Mouse (Mus musculus) layer of hippocampus, postnatal 10 days (tissue): ENCODE measurements around the gene Cplx3. TPM values are rescaled to one million over a fixed set of nuclear protein-coding genes. Genes with fewer than 3 reads are reported as not detected.

Experiments used
- DNase-seq, 2 experiments: peaks; one replicate each; pipeline ENCODE4 v3.0.0; 2021; ENCODE audit warnings: low spot score in 2 of 2
- long read RNA-seq: library from polyadenylated mRNA; stranded (forward); transcript quantifications from one replicate; pipeline ENCODE4 v2.0.0, GENCODE M21; 2023
- total RNA-seq, 2 experiments: library from RNA; stranded (reverse); gene quantifications; 2 replicates each; pipeline ENCODE4 v1.2.3; 2021

Gene Cplx3
- 1 to 10 TPM; 1.9 to 2.6 TPM for total RNA-seq
- long read RNA-seq, partial matches to known transcripts: 0 of 4 reads
- long read RNA-seq, other reads (novel, unspliced or antisense): 1 of 4 reads

DNA sequence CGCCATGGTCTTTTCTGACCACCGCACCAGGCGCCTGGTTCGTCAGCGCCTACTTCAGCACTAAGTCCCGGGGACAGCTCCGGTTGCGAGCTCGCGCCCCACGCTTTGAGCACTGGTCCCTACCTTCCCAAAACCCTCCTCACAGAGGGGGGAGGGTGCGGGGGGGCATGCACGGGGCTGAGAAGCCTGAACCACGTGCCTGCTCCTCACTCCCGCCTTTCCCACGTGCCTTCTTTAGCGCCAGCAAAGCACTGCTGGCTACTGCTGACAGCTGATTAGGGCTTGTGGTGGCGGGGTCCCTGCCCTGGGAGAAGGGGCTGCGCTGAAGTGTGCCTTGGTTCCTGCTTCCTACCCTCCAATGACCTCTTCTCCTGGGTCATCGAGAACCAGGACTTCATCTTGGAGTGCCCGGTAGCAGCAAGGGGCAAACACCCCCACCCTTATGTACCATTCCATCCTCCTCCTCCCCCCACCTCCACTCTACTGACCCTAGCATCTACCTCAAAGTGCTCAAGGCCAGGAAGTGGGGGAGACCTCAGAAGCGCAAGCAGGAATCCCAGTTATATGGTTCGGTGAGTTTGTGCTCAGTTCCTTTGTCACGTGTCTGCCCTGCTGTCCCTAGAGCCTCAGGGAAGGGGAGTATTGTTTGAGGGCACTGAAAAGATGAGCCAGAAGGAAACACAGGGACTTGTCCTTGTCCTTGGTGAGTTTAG, at the start of gene Cplx3:
TSS of gene Cplx3 (minus strand) at position 143 of the 713 bp plus-strand sequence.
- peak; percentile 46 to 55 for DNase-seq

DNA sequence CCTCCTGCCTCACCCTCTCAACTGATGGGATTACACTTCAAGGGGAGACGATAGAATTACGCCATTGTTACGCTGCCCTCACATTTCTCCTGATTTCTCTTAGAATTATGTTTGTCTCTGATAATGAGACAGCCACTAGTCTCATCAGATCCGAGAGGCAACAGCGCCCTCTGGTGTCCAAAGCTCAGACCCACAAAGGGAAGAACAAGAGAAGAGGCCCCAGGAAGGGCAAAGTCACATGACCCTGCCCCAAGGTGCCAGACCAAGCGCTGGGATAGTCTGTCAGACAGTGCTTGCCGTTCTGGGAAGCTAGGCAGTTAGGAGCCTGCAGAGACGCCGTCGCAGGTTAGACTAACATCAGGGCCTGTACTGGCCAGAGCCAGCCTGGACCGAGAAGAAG, 49.7 kb upstream of the Cplx3 start:
- peak; percentile 98 to 99 for DNase-seq

DNA sequence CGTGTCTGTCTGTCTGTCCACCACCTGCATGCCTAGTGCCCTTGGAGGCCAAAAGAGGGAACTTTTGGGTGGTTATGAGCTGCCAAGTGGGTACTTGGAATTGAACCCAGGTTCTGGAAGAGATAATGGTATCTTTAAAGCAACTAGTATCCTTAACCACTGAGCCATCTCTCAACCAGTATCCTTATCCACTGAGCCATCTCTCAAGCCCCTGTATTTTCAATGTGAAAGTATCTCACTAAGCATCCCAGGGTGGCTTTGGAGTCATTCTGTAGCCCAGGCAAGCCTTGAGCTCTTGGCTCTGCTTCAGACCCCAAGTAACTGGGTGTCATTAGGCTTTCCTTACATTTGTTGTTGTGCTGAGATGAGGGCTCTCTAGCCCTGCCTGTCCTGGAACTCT, 48.9 kb upstream of the Cplx3 start:
- no peak for DNase-seq

DNA sequence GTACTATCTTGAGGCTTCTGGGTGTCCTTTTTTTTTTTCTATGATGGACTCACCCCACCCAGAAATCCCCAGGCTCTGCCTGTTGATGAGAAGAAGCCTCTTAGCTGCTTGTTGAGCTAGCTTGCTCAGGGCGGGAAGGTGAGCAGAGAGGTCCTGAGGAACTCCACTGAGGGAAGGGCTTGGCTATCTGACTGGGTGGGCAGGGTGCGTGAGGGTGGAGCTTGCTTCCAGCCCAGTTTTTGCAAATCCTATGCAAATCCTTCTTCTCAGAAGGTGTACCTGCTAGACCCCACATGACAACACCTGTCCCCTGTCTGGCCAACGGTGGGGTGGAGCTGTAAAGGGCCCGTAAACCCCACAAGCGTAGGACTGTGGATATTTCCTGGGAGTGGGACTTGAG, 47.2 kb upstream of the Cplx3 start, which contains the start of gene Csk:
TSS of gene Csk (minus strand) at position 349 of the 400 bp plus-strand sequence.
- no peak for DNase-seq

DNA sequence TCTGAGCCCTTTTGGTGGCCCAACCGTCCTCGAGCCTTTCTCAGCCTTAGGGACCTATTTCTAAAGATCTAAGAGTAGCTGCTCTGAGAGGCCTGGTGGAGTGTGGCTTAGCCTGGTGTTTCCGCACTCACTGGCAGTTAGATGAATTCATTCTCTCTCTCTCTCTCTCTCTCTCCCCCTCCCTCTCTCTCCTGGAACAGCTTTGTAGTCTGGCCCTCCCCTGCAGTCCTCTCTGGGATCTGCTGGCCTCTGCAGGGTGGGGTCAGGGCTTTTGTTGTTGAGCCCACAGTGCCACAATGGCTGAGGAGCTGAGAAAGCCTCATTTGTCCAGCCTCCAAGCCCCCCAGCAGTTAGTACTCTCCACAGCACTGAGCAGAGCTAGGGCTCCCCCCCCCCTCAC, 46.8 kb upstream of the Cplx3 start:
- DNase-seq: no peak

DNA sequence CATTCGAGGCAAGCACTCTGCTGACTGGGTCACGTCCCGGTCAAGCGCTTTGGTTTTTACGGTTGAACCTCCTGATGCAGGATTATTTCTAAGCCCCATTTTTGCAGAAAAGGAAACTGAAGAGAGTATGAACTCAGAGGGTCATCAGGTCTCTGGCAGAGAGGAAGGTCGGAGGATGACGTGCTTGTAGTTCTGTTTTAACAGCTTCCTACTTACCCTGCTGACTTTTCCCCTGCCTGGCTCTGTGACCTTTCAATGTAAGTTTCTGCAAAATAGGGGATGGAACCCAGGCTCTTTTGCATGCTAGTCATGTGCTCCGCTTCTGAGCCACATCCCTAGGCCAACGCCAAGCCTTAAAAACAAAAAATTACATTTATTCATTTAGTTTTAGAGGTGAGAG, 46.3 kb upstream of the Cplx3 start:
- no peak for DNase-seq

DNA sequence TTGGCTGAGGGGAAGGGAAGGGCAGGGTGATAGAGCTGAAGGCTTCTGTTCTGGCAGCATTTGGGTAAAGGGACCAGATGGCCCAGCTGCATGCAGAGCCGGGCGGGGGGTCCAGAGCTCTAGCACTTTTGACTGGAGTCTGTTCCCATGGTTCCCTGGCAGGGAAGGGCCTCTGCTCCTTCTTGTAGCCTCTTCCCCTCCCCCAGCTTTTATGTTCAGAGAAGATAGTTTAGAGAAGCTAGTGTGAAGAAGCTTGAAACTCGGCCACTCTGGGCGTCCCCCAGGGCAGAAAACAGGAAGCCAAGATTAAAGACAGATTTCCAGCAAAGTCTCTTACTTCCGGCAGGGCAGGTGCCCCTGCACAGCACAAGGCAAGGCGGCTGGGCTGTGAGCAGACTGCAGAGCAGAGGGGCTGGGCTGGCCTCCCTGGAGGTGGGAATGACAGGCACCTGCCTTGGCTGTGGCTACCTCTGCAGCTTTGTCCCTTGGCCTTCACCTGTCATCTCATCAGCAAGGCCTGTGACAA, 44.8 kb upstream of the Cplx3 start:
- no peak for DNase-seq

DNA sequence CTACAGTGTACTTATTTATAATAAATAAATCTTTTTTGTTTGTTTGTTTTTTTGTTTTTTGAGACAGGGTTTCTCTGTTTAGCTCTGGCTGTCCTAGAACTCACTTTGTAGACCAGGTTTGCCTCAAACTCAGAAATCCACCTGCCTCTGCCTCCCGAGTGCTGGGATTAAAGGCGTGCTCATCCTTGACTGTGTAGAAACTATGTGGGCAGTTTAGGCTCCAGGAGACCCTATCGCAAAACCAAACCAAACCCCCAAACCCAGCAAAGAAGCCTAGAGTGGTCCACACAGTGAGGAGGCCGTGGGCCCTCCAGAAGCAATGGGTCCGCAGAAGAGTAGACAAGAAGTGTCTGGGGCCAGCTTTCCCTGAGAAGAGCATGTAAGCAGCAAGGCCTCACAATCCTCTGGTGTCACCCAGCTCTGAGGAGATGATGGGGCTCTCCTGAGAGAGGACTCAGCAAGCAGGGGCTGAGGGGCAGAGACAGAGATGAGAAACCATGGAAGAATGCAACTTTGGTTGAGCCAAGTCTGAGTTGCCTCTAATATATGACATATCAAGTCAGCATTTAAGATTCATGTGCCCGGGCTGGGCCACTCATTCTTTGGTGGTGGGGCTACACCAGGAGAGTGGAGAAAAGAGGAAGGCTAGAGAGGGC, 44.2 kb upstream of the Cplx3 start:
- no peak for DNase-seq

DNA sequence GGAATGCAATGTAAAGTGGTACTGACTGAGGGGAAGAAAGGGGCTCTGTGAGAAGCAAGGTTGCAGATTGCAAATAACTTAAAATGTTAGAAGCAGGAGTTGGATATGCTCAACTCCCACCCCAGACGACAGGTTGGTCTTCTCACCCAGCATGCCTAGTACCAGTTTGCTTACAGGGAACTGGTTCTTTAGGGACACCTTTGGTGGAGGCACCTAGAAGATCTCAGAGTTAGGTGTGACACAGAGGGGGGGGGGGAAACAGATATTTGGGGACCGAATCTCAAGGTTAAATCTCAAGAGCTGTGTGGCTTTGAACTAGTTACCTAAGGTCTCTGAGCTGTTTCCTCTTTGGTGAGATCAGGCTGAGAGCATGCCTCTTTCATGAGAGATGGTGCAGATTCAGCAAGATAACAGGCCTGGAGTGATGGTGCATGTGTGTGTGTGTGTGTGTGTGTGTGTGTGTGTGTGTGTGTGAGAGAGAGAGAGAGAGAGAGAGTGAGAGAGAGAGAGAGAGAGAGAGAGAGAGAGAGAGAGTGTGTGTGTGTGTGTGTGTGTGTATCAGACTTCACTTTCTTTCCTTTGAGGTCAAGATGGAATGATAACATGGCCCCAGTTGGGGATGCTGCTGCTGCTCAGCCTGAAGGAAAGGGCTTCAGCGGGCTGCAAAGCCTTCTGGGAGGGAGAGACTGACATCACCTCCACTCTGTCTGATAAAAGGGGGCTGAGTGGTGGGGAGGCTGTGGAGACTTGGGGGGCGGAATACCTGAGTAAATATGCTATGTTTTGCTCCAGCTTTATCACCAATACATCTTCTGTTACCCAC, 41.4 kb upstream of the Cplx3 start:
- DNase-seq: no peak

DNA sequence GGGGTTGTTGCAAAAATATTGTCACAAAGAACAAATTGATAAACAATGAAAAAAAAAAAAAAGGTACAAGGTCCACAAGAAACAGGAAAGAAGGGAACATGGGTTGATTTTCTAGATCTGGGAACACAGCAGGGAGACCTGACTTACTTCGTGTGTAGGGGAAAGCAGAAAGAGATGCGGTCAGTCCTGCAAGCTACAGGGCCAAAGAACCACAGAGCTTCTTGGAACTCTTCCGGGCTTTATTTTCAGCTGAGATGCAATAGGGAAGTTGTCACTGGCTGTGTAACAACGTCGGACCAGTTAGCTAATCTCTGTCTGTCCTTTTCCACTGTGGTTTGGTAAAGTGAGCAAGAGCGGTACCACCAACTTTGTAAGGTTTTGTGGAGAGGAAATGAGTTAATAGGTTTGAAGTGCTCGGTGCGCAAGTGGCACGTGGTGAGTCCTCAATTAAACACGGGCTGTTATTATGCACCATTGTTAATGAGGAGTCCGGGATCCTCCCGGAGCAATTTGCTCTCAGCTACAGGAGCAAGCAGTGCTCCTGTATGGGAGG, 40.5 kb upstream of the Cplx3 start:
- no peak for DNase-seq

DNA sequence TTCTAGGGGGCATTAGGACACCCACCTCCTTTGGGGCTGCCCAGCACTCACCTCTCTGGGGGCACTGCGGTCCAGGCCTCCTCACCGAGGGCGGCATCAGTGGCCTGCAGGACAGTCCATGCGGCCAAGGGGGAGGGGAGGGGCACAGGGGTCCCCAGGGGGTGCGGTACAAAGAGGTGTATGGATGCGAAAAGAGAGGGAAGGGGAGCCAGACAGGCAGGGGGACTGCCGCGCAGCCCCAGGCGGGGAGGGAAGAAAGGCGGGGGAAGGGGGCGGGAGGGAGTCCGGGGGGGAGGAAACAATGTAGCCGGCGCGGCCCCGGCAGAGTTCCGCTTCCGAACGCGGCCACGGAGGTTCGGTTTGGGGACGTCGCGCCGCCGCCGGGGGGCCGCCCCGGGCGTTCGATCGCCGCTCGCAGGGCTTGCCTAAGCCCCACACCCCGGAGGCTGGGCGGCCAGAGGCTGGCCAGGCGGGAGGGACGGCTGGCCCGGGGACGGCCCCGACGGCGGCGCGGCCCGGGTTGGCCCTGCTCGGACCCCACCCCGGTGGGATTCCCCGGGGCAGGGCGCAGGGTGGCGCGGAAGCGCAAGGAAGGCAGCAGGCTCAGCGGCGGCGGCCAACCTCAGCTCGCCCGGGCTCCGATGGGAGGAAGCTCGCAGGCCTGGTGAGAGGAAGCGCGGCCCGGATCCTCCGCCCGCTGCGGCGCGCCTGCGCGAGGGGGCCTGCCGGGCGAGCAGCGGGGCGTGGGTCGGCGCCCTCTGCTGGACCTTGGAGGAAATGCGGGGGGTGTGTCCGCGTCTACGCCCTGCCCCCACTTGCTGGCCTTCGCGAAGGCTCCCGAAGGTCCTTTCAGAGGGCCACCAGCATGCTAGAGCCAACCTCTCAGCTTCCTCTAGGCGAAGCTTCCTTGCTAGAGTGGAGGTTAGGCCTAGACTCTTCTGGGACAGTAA, 39.1 kb upstream of the Cplx3 start:
- DNase-seq: peak; percentile 95 to 97

DNA sequence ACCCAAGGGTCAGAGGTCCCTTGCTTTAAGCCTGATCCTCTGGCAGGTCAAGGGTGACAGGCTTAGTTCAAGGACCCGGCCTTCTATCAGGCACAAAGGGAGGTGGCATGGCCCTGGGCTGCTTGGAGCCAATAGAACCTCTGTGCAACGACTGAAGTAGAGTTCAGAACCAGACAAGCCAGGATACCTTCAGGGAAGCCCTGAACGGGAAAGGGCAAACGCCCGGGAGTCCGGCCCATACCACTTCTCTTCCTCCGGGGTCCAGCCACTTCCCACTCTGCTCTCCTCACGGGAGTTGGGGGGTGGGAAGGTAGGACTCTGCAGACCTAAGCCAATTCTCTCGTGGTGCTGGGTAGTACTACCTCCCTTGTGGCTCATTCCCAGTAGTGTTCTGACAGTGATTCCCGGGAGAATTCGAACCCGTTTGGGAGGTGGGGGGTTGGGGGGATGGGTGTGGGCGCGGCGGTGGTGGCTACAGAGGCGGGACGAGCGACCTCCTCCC, 38.4 kb upstream of the Cplx3 start:
- no peak for DNase-seq

DNA sequence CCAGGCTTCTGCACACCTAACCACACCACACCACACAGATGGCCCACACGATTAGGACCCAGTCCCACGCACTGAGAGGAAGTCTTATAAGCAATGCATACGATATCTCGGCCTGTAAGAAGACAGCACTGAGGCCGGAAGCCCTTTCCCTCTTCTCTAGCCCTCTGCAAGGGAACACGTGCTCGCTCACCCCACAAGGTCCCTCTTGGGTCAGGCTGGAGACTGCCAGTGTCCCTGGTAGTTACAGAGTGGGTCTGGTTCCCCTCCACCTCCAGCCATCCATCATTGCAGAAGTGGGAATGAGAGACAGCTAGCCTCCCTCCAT, 37.7 kb upstream of the Cplx3 start:
- no peak for DNase-seq

DNA sequence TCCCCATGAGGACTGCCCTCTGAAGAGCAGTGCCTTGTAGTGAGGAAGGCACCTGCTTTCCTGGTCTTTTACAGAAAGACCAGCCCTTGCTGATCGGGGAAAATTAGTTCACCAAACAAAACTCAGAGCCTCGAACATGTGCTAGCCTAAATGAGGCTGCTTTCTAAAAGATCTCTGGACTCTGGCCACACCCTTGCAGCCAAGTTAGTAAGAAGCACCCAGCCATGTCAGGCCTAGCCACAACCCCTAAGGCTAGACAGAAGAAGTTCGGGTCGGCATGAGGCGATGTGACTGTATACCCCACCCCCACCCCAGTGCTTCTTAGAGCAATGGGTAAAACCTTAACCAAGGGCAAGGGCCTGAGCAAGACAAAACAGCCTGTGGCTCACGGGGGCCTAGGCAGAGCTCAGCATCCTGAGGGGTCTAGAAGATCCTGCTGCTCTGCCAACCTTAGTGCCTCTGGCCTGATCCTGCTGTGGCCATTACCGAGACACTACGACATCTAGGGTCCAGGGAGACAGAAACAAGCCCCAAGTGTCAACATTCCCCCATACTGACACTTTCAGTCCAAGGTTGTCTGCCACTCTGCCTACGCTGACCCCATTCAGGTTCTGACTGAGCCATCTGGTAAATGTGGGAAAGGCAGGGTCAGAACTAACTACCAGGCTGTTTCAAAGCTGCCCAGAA, 37.2 kb upstream of the Cplx3 start:
- no peak for DNase-seq

DNA sequence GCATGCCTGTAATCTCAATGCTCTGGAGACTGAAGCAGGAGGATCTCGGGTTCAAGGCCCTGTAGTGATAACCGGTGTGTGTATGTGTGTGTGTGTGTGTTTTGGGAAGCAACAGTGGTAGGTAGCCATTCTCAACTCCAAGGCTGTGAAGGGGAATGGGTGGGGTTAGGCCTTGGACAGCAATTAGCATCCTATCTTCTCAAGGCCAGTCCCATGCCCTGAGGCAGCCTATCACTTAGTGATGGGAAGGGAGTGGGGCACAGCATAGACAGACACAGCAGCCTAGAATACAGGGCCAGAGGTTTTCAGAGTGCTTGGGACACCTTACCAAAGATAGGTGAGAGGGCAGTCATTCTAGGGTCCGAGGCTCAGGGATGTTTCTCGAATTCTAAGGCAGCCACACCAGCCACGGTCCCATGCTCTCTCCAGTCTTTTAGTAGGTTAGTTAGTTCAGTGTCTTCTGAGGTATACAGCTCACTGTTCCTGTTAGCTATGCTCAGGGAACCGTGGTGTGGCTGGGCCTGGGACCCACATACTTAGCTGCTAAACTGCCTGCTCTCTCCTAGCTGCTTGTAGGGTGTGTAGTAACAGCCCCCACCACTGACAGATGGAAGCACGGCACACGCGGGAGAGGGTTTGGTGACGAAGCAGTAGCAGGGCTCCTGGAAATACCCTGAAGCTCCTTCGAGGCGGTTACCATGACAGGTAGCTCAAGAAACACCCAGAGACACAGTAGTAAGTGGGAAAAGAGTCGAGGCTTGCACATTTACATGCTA, 35.9 kb upstream of the Cplx3 start:
- DNase-seq: no peak

DNA sequence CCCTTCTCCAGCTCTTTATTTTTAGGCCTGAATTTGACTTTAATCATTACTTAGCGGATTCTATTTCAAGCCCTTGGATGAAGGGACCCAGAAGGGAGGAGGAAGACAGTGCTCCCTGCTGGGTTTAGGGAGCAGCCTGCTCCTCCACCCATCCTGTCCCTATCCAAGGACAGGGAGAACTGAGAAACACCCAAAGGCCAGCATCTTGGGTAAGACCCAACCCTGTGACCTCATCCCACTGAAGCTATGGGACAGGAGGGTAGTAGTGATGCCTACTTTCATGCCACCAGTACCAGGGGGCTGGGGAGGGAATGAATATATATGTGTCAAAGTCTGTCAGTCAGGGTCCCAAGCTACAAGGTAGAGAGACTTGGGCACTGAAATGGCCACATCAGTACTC, 34.9 kb upstream of the Cplx3 start:
- DNase-seq: no peak

DNA sequence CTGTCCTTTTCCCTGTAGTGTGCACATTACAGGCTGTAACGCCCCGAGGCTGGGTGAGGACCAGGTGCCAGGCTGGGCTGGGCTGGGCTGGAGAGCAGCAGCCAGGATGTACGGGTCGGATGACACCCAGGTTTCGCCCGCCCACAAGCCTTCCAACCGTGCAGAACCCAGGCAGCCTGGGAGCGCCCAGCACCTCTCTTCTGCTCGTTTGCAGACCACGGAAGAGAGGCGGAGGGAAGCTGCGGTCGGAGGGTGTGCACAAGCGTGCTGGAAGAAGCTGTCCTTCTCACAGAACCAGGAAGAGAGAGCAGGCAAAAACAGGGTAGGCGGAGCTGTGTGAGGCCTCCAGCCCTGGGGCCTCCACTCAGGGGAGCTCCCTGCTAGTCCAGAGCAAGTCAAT, 34.3 kb upstream of the Cplx3 start:
- no peak for DNase-seq

DNA sequence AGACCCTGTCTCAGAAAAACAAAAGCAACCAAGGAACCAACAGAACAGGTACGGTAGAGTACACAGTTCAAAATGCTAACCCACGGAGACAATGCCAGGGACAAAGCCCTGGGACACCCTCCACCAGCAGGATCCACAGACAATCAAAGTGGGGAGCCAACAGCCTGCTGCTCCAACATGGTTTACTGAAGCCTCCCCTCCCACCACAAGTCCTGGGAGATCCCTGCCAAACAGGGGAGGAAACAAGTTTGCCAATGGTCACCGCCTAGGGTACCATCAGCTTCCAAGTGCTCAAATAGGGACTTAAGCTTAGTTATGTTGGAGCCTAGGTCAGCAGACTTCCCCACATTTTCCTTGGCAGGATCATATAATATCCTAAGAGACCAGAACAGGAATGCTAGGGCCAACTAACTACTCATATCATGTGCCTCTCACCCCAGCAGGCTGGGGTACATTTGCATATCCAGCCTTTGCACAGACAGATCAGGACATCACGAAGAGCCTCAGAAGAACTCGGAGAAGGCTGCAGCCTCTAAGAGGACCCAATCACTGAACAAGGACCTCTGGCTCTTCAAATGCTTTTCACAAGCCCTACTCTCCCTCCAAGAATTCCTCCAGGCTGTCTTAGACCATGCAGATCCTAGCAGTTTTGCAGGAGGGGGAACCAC, 33.7 kb upstream of the Cplx3 start:
- DNase-seq: no peak
